Mouse (Mus musculus) cerebellum, adult 11 months (tissue): ENCODE data around the gene Ankrd13c.
"Not testable (repeated sequence)": the region's sequence is repeated elsewhere in the genome, so short reads cannot be mapped to it uniquely, and the experiment has no call there.

Source experiments
- DNase-seq: peaks from one replicate; pipeline ENCODE4 v3.0.0; 2022

Ankrd13c gene

GRCm38 (mm10) chr3:157946843-157947358 lies at the start of gene Ankrd13c:
Gene Ankrd13c, plus strand, starts transcription at chr3:157947239.
- peak; percentile 88 for DNase-seq

- DNase-seq = no peak
Measured at GRCm38 (mm10) chr3:157897645-157898044, 49.4 kb upstream of the Ankrd13c start.

GRCm38 (mm10) chr3:157899986-157900385 lies 47.1 kb upstream of the Ankrd13c start:
- DNase-seq = no peak

- no peak for DNase-seq
Measured at GRCm38 (mm10) chr3:157901721-157902120, 45.3 kb upstream of the Ankrd13c start.

- DNase-seq = no peak
Measured at GRCm38 (mm10) chr3:157908166-157908565, 38.9 kb upstream of the Ankrd13c start.

GRCm38 (mm10) chr3:157910262-157910661 lies 36.8 kb upstream of the Ankrd13c start:
- no peak for DNase-seq

GRCm38 (mm10) chr3:157912155-157912554 lies 34.9 kb upstream of the Ankrd13c start:
- no peak for DNase-seq

- DNase-seq = no peak
Measured at GRCm38 (mm10) chr3:157916336-157916735, 30.7 kb upstream of the Ankrd13c start.

GRCm38 (mm10) chr3:157921376-157921775 lies 25.7 kb upstream of the Ankrd13c start:
- no peak for DNase-seq

GRCm38 (mm10) chr3:157923268-157923835 lies 23.7 kb upstream of the Ankrd13c start:
- DNase-seq = no peak

- DNase-seq = peak; percentile 85
Measured at GRCm38 (mm10) chr3:157924692-157925328, 22.2 kb upstream of the Ankrd13c start, which contains the start of gene Cth. Gene Cth, minus strand, starts transcription at chr3:157925077.

GRCm38 (mm10) chr3:157925706-157926510 lies 21.1 kb upstream of the Ankrd13c start:
- DNase-seq = no peak

- no peak for DNase-seq
Measured at GRCm38 (mm10) chr3:157926761-157927160, 20.3 kb upstream of the Ankrd13c start.

- DNase-seq = no peak
Measured at GRCm38 (mm10) chr3:157928731-157929130, 18.3 kb upstream of the Ankrd13c start.

- no peak for DNase-seq
Measured at GRCm38 (mm10) chr3:157929417-157929816, 17.6 kb upstream of the Ankrd13c start.

GRCm38 (mm10) chr3:157931592-157931991 lies 15.4 kb upstream of the Ankrd13c start:
- DNase-seq = no peak

- no peak for DNase-seq
Measured at GRCm38 (mm10) chr3:157932074-157932473, 15.0 kb upstream of the Ankrd13c start.

- DNase-seq = not testable (repeated sequence)
Measured at GRCm38 (mm10) chr3:157933223-157933622, 13.8 kb upstream of the Ankrd13c start.

- no peak for DNase-seq
Measured at GRCm38 (mm10) chr3:157934301-157934823, 12.7 kb upstream of the Ankrd13c start.

- DNase-seq = no peak
Measured at GRCm38 (mm10) chr3:157938585-157938984, 8.5 kb upstream of the Ankrd13c start.

GRCm38 (mm10) chr3:157947383-157948280 lies 593 bp downstream of the Ankrd13c start:
- DNase-seq = peak; percentile 17

- no peak for DNase-seq
Measured at GRCm38 (mm10) chr3:157952716-157953115, 5.7 kb downstream of the Ankrd13c start.
